Mouse (Mus musculus) left cerebral cortex, postnatal 14 days (tissue): ENCODE measurements around the gene Mthfd2l. TPM values are rescaled to one million over a fixed set of nuclear protein-coding genes. Genes with fewer than 3 reads are reported as not detected.

Experiments used
- DNase-seq, 2 experiments: peaks; one replicate each; pipeline ENCODE4 v3.0.0; 2021 to 2022; ENCODE audit warnings: low spot score in 2 of 2, mixed read lengths in 1 of 2
- intact Hi-C: fragments of 180-260 bp; cut with DNase I; formaldehyde crosslinking; loops from one replicate; pipeline ENCODE4 v1.15.1; 2025
- long read RNA-seq, 2 experiments: library from polyadenylated mRNA; stranded (forward); transcript quantifications; one replicate each; pipeline ENCODE4 v2.0.0; 2021
- total RNA-seq, 2 experiments: library from RNA; stranded (reverse); gene quantifications; 2 replicates each; pipeline ENCODE4 v1.2.3; 2021

Gene Mthfd2l
- total RNA-seq, result 10 to 100 TPM; 10.7 to 15.7 TPM
- long read RNA-seq, experiment 1, partial matches to known transcripts, result 0 of 5 reads
- long read RNA-seq, experiment 1, other reads (novel, unspliced or antisense), result 2 of 5 reads
- long read RNA-seq, experiment 2, full-length matches to known transcripts, result 7 of 14 reads
- long read RNA-seq, experiment 2, partial matches to known transcripts, result 0 of 14 reads
- long read RNA-seq, experiment 2, other reads (novel, unspliced or antisense), result 7 of 14 reads

- DNase-seq, result peak; percentile 74 to 76
- intact Hi-C loops, result no loop called here
Measured at GRCm38 (mm10) chr5:90930971-90931851, at the start of gene Mthfd2l. Gene Mthfd2l (plus strand): TSS chr5:90931117.

GRCm38 (mm10) chr5:90881682-90882081 is 49.2 kb upstream of the Mthfd2l start:
- intact Hi-C loops, result no loop called here
- DNase-seq, result peak in 1 of 2 experiments; percentile 15

- intact Hi-C loops, result no loop called here
- no peak for DNase-seq
Measured at GRCm38 (mm10) chr5:90882146-90882545, 48.8 kb upstream of the Mthfd2l start.

GRCm38 (mm10) chr5:90884628-90885242 is 46.2 kb upstream of the Mthfd2l start:
- intact Hi-C loops, result no loop called here
- no peak for DNase-seq

DNA sequence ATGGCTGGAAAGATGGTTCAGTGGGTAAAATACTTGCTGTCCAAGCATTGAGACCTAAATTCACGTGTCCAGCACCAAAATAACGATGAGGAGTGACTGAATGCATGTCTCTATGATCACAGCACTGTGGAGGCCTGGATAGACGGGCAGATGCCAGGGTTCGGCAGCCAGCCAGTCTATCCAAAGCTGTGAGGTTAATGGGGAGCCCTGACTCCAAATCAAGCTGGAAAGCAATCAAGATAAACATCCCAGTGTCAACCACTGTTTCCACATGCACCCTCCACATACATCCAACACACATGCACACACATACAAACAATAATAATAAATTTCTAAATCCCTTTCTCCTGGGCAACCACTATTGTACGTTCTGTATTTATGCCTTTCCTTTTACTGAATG is 42.3 kb upstream of the Mthfd2l start:
- intact Hi-C loops, result no loop called here
- DNase-seq, result no peak

DNA sequence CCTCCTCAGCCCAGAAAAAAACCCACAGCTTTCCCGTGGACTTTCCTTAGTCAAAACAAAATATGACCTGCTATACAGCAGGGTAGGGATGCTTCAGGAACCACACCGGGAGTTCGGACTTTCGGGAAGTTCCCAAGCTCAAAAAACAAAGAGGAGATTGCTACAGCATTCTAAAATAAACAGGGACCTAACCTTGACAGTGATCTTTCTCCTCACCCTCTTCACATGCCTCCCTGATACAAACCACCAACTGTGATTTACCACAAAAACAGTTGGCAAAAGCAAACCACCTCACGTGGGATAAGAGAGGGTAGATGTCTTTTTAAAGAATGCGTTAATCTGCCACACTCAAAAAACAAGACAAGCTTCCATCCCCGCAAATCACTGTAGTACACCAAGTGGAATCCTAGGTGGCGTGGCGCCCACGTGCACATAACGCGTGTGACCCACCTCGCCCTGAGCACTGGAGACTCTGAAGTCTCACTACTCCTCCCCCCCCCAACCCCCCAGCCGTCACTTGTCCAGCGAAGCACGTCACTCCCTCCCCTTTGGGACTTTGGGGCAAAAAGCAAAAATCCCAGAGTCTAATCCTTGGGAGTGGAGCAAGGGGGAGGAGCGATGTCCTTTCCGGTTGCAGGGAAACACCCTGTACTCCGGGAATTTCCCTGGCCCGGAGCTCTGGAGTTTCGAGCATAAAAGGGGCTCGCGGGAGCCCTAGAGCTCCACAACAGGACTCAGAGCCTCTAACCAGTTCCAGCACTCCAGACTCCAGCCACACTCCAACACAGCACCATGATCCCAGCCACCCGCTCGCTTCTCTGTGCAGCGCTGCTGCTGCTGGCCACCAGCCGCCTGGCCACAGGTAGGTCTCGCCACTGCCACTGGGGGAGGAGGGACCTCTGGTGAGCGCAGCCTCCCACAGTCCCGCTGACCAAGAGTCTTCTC is 40.1 kb upstream of the Mthfd2l start, which contains the start of gene Cxcl1:
Gene Cxcl1, plus strand, starts transcription at position 723 of the 945 bp plus-strand sequence.
- no peak for DNase-seq
- intact Hi-C loops, result no loop called here

DNA sequence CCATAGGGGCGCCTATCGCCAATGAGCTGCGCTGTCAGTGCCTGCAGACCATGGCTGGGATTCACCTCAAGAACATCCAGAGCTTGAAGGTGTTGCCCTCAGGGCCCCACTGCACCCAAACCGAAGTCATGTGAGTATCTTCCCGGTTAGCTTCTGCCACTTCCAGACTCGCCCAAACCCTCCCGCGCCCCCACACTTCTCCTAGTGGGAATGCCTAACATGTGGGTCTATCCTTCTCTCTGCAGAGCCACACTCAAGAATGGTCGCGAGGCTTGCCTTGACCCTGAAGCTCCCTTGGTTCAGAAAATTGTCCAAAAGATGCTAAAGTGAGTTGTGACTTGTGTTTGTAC is 39.5 kb upstream of the Mthfd2l start:
- DNase-seq, result no peak
- intact Hi-C loops, result no loop called here

- DNase-seq, result no peak
- intact Hi-C loops, result no loop called here
Measured at GRCm38 (mm10) chr5:90894231-90894630, 36.7 kb upstream of the Mthfd2l start.

DNA sequence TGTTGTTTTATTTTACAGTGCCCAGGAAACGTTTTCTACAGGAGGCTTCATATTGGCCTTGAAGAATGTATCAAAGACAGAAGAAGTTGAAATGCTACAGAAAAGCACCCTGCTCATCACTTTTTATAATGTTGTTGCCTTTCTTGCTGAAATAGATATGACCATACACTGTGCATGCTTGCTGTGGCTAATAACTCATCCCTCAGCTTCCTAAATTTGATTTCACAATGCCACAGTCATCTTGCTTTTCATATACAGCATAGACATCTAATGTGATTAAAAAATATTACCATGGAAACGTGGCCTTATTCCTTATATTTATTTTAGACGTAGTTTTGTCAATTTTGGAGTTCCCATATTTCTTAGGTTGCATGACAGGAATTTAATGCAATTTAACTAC is 33.5 kb upstream of the Mthfd2l start:
- DNase-seq, result no peak
- intact Hi-C loops, result no loop called here

DNA sequence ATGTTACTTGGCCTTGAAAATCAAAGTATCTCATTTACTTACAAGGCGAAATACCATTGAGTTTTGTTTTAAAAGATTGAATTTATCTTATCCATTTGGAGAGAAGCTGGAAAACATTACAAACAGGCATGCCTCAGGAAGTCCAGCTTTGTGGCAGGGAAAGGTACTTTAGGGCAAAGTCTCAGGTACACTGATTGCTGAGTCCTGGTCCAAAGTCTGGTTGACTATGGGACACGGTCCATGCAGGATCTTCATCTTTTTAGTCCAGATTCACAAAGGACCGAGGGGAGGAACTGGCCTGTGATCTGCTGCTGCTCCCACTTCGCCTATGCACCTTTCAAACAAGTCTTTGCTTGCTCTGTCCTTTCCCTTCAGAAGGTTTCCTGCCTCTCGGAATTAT is 31.6 kb upstream of the Mthfd2l start:
- intact Hi-C loops, result no loop called here

GRCm38 (mm10) chr5:90900147-90900546 is 30.8 kb upstream of the Mthfd2l start:
- DNase-seq, result no peak

More for the DNA sequence above, 31.6 kb upstream of the Mthfd2l start:
- DNase-seq, result no peak

DNA sequence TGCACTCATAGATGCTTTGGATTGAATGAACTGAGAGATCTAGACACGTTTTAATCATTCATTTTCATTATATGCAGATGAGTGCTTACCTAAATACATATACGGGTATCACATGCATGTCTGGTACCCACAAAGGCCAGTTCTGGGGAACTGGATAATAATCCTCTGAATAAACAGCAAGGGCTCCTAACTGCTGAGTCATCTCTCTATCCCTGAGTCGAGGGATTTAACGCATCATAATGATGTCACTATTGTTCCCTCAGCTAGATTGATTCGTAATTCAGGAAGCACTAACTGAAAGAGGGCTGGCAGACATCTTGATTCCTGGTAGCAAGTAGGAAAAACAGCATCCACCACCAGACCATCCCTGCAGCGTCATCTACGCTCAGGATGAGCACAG is 30.2 kb upstream of the Mthfd2l start:
- no peak for DNase-seq
- intact Hi-C loops, result loop anchor here (5.0 kb wide), 1 partner anchor 238 kb away; no protein-coding TSS in a partner anchor

More at GRCm38 (mm10) chr5:90900147-90900546, 30.8 kb upstream of the Mthfd2l start:
- intact Hi-C loops, result loop anchor here (5.0 kb wide), 1 partner anchor 238 kb away; no protein-coding TSS in a partner anchor

DNA sequence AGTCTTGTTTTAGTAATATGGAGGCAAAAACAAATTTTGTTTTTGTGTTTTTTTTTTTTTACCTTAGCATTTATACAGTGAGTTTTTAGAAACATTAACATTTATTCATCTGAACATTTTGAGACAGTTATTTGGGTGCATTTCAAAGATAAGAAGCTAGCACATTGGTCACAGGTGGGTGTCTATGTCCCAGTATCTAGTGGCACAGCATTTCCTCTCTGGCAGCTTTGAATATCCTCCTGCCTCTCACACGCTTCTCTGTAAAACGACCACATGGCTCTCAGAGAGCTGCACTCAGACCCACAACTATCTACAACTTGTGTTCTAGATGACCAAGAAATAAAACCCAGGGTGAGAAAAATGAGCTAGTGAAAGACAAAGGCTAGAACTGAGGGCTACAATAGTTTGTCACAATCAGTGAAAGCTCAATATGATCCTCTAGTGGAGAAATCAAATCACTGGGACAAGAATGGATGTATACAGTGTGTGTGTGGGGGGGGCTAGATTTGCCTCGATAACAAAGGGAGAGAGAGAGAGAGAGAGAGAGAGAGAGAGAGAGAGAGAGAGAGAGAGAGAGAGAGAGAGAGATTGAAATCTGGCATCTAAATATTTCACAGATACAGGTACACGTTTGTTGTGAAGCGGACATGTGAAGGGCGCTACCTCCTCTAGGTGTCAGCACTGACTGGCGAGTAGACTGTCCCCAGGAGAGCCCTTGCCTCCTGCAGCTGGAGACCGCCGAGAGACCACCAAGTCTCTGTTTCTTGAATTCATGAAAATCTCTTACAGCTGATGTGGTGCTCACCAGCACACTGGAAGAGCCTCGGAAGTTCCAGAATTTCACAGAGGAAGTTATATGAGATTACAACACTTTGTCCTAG is 28.3 kb upstream of the Mthfd2l start:
- intact Hi-C loops, result loop anchor here (5.0 kb wide), 1 partner anchor 240 kb away; no protein-coding TSS in a partner anchor
- no peak for DNase-seq

- no peak for DNase-seq
- intact Hi-C loops, result loop anchor here (5.0 kb wide), 1 partner anchor 241 kb away; no protein-coding TSS in a partner anchor
Measured at GRCm38 (mm10) chr5:90903339-90904020, 27.4 kb upstream of the Mthfd2l start, which contains the start of gene Cxcl2. Gene Cxcl2 (plus strand): TSS chr5:90903871.

GRCm38 (mm10) chr5:90908983-90909382 is 21.9 kb upstream of the Mthfd2l start:
- intact Hi-C loops, result no loop called here
- peak; percentile 56 to 81 for DNase-seq

DNA sequence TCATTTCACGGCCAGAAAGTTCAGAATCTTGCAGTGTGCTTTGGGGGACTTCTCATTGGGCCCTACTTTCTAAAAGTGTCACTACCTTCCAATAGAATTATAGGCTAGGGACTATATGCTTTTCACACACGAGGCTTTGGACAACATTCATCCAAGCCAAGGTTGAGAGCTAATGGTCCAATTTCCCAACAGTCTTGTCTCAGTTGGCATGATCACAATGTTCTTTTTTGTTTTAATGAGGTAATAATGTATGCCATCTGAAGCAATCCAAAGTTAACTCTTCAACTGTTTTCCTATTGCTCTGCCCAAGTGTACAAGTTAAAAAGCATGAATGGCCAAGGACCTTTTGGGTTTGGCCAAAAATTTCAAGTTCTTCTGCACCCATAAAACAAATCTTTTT is 11.4 kb upstream of the Mthfd2l start:
- intact Hi-C loops, result no loop called here
- no peak for DNase-seq

DNA sequence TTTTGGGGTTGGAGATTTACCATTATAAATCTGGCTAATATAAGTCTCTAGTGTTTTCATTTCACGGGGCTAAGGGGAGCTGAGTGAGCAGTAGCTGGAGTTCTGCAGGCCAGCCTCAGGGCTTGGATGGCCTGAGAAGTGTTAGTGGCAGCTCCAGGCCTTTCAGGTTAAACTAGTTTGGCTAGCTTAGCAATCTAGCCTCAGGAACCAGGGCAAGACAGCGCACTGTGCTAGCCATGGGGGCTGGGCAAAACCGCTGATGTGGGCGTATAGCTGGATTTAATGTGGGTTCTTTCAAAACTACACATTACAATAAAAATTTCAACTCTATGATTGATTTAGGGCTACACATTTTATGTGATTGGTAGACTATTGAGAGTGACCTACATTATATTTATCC is 8.0 kb upstream of the Mthfd2l start:
- intact Hi-C loops, result loop anchor here (5.0 kb wide), 1 partner anchor 261 kb away; no protein-coding TSS in a partner anchor
- no peak for DNase-seq
